Mouse (Mus musculus) forebrain, postnatal 0 days (tissue): Measurements from ENCODE around the gene Pcx. TPM values are rescaled to one million over a fixed set of nuclear protein-coding genes. Genes with fewer than 3 reads are reported as not detected.

Source experiments
- ATAC-seq: fragments of 200-750 bp; cut with Nextera tagmentation; 2 replicates; pipeline ENCODE4 v1.8.0; 2017; ENCODE audit warnings: mild to moderate bottlenecking, moderate library complexity
- DNase-seq: peaks from one replicate; pipeline ENCODE4 v3.0.0-alpha.2; 2015
- H3K27ac ChIP-seq: fragments of 300-500 bp; sonication (generic); 2 replicates; pipeline ENCODE4 v1.5.1; 2014; ENCODE audit warnings: low read depth, mild to moderate bottlenecking, antibody characterized with exemption, low read length, moderate library complexity, mixed read lengths
- H3K27me3 ChIP-seq: fragments of 300-500 bp; sonication (generic); 2 replicates; pipeline ENCODE4 v1.6.1; 2014; ENCODE audit warnings: mild to moderate bottlenecking, low read length, mixed read lengths; ENCODE audit not compliant: insufficient read depth
- H3K36me3 ChIP-seq: fragments of 300-500 bp; sonication (generic); 2 replicates; pipeline ENCODE4 v1.6.1; 2014; ENCODE audit warnings: mild to moderate bottlenecking, moderate library complexity; ENCODE audit not compliant: insufficient read depth
- H3K4me1 ChIP-seq: fragments of 300-500 bp; sonication (generic); 2 replicates; pipeline ENCODE4 v1.6.1; 2014; ENCODE audit warnings: antibody characterized with exemption; ENCODE audit not compliant: insufficient read depth
- H3K4me2 ChIP-seq: fragments of 300-500 bp; sonication (generic); 2 replicates; pipeline ENCODE4 v1.6.1; 2014; ENCODE audit warnings: low read depth, mild to moderate bottlenecking, moderate library complexity
- H3K4me3 ChIP-seq: fragments of 300-500 bp; sonication (generic); 2 replicates; pipeline ENCODE4 v1.5.1; 2014; ENCODE audit warnings: low read depth, low read length, mixed read lengths
- H3K9ac ChIP-seq: fragments of 300-500 bp; sonication (generic); 2 replicates; pipeline ENCODE4 v1.6.1; 2014; ENCODE audit warnings: mild to moderate bottlenecking
- H3K9me3 ChIP-seq: fragments of 300-500 bp; sonication (generic); 2 replicates; pipeline ENCODE4 v1.6.1; 2016; ENCODE audit warnings: low read length
- CTCF ChIP-seq: sonication (generic); IDR thresholded peaks from 2 replicates; pipeline ENCODE4 v1.5.1; 2016; ENCODE audit warnings: antibody characterized with exemption, control low read depth, low read depth
- WGBS: fragments of 180-500 bp; shearing (Covaris S2); extraction: QIAGEN DNeasy Blood & Tissue Kit; methylation state at CpG from one replicate; pipeline ENCODE4 v1.1.7; 2014; 5-methylcytosine and 5-hydroxymethylcytosine counted together
- polyA plus RNA-seq: library from polyadenylated mRNA; unstranded; fragments of >200 nt; fragmentation: Nextera tagmentation; extraction: Ambion mirVana; gene quantifications from 2 replicates; pipeline ENCODE4 v1.2.1, GENCODE M21; 2015
- total RNA-seq: library from RNA; depleted of rRNA; stranded (reverse); fragments of >200 nt; gene quantifications from 2 replicates; pipeline ENCODE4 v1.2.3, GENCODE M21; 2014

Pcx gene
- total and polyA plus RNA-seq, 2 experiments from 2014 or later: 34.5 to 40.7 TPM

GRCm38 (mm10) chr19:4559588-4559987 lies 49.3 kb downstream of the Pcx start:
- 27% methylated on average over 2 of the region's 2 CpGs for WGBS
- Histone ChIP-seq H3K4me3 (no peak overlapping the region), H3K36me3 (no peaks in the 10 kb centered on the region), H3K27ac (no peak overlapping the region), H3K4me1 (no peaks in the 10 kb centered on the region), H3K27me3 (no peaks in the 10 kb centered on the region), H3K4me2 (no peak overlapping the region), H3K9me3 (no peaks in the 10 kb centered on the region), H3K9ac (no peak overlapping the region)
- TF ChIP-seq CTCF: no peak
- peak; percentile 34 for DNase-seq
- peak; percentile 83 for ATAC-seq

- TF ChIP-seq CTCF: no peak
- H3K4me2 ChIP-seq: no peak overlapping the region
- no peaks in the 10 kb centered on the region for H3K4me1 ChIP-seq
- H3K27me3 ChIP-seq: no peaks in the 10 kb centered on the region
- H3K4me3 ChIP-seq: no peak overlapping the region
- H3K9ac ChIP-seq: no peak overlapping the region
- 78% methylated on average over 5 of the region's 5 CpGs for WGBS
- H3K9me3 ChIP-seq: no peaks in the 10 kb centered on the region
- no peaks in the 10 kb centered on the region for H3K36me3 ChIP-seq
- no peak overlapping the region for H3K27ac ChIP-seq
- ATAC-seq (no peak), DNase-seq (no peak)
Observed at GRCm38 (mm10) chr19:4560205-4560604, 49.9 kb downstream of the Pcx start.

DNA sequence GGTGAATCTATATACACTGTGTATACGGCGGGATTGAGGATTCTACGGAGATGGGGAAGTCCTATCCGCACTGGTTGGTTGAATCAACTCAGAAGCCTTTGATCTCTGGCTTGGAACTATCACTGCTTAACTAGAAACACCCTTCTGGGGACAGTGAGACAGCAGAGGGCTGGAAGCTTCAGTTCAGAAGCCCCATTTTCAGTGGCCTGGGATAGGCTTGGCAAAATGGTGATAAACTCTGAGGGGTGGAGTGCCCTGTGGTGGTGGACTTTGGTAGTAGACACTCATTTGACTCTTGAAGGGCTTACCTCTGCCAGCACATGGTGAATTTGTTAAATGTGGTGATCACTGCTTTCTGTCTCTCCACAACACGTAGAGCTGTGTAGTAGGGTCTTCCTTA lies 55.4 kb downstream of the Pcx start:
- H3K27ac ChIP-seq: no peak overlapping the region
- no peak for TF ChIP-seq CTCF
- 91% methylated on average over 5 of the region's 5 CpGs for WGBS
- H3K4me1 ChIP-seq: no peaks in the 10 kb centered on the region
- ATAC-seq (no peak), DNase-seq (no peak)
- H3K36me3 ChIP-seq: no peaks in the 10 kb centered on the region
- no peak overlapping the region for H3K4me3 ChIP-seq
- H3K4me2 ChIP-seq: no peak overlapping the region
- H3K9ac ChIP-seq: no peak overlapping the region
- no peaks in the 10 kb centered on the region for H3K27me3 ChIP-seq
- no peaks in the 10 kb centered on the region for H3K9me3 ChIP-seq

- DNase-seq: no peak
- Histone ChIP-seq H3K4me2 (no peak overlapping the region), H3K36me3 (no peaks in the 10 kb centered on the region), H3K27ac (no peak overlapping the region), H3K27me3 (no peaks in the 10 kb centered on the region), H3K4me1 (no peaks in the 10 kb centered on the region), H3K9ac (no peak overlapping the region), H3K9me3 (no peaks in the 10 kb centered on the region), H3K4me3 (no peak overlapping the region)
- TF ChIP-seq CTCF: no peak
- WGBS: 85% methylated on average over 2 of the region's 2 CpGs
- no peak for ATAC-seq
Observed at GRCm38 (mm10) chr19:4566880-4567279, 56.6 kb downstream of the Pcx start.

DNA sequence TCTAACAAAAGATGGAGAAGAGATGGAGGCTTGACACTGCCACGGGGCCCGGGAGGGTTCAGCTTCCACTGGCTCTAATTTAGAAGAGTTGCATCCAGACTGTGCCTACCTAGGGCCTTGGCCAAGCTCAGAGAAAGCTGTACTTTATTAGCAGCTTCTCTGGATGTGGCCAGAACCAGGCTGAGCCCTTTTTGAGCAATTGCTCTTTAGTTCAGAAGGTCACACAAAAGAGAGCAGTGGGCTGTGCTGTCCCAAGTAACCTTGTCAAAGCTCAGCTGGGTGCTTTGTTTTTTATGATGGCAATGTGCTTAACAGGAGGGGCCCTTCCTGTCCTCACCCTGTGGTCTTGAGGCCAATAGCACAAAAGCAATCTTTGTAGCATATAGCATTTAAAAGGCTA lies 57.4 kb downstream of the Pcx start:
- ATAC-seq: no peak
- Histone ChIP-seq H3K9ac (no peak overlapping the region), H3K4me2 (no peak overlapping the region), H3K27me3 (no peaks in the 10 kb centered on the region), H3K9me3 (no peaks in the 10 kb centered on the region), H3K4me3 (no peak overlapping the region), H3K36me3 (no peaks in the 10 kb centered on the region), H3K4me1 (no peaks in the 10 kb centered on the region), H3K27ac (no peak overlapping the region)
- no peak for DNase-seq
- no peak for TF ChIP-seq CTCF
- WGBS: 77% methylated on average over 2 of the region's 2 CpGs

DNA sequence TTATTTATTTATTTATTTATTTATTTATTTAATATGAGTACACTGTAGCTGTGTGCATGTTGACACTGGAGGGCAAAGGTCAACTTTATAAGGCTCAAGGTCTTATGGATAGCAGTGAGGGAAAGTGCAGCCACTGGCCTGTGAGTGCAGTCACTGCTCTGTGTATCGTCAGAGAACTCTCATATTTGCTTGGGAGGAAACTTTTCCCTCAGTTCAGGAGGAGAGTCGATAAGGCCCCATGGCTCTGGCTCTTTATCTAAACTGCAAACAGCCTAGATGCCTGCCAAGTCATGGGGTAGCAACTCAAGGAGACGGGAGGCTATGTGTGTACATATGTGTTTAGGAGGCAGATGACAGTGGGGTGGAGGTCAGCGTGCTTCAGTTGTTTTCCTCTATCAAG lies 58.6 kb downstream of the Pcx start:
- no peak overlapping the region for H3K9ac ChIP-seq
- no peak for TF ChIP-seq CTCF
- ATAC-seq (no peak), DNase-seq (no peak)
- H3K27me3 ChIP-seq: no peaks in the 10 kb centered on the region
- H3K4me1 ChIP-seq: no peaks in the 10 kb centered on the region
- no peak overlapping the region for H3K4me3 ChIP-seq
- H3K4me2 ChIP-seq: no peak overlapping the region
- H3K27ac ChIP-seq: no peak overlapping the region
- WGBS: 75% methylated on average over 4 of the region's 4 CpGs
- H3K9me3 ChIP-seq: no peaks in the 10 kb centered on the region
- no peaks in the 10 kb centered on the region for H3K36me3 ChIP-seq

- H3K9ac ChIP-seq: no peak overlapping the region
- ATAC-seq (peak; percentile 67), DNase-seq (peak; percentile 22)
- WGBS: 64% methylated on average over 17 of the region's 17 CpGs
- H3K4me2 ChIP-seq: no peak overlapping the region
- H3K4me3 ChIP-seq: no peak overlapping the region
- no peaks in the 10 kb centered on the region for H3K27me3 ChIP-seq
- H3K4me1 ChIP-seq: no peaks in the 10 kb centered on the region
- no peak for TF ChIP-seq CTCF
- H3K36me3 ChIP-seq: no peaks in the 10 kb centered on the region
- no peaks in the 10 kb centered on the region for H3K9me3 ChIP-seq
- no peak overlapping the region for H3K27ac ChIP-seq
Observed at GRCm38 (mm10) chr19:4569356-4570236, 59.3 kb downstream of the Pcx start.
